Mouse (Mus musculus) kidney, adult 2 months (tissue): ENCODE results near the gene Pdgfra.

Source experiments
- CTCF ChIP-seq: fragments of 200-500 bp; conservative IDR thresholded peaks from 2 replicates; pipeline ENCODE4 v1.5.1; 2011; ENCODE audit warnings: low read depth, mild to moderate bottlenecking, control low read depth, low read length, moderate library complexity, mixed read lengths; ENCODE audit not compliant: insufficient read depth, insufficient read length
- POLR2A ChIP-seq: fragments of 200-500 bp; IDR thresholded peaks from one replicate; pipeline ENCODE4 v1.6.1; 2011; ENCODE audit warnings: low read depth, low read length, control low read depth

- TF ChIP-seq CTCF: no peak
- TF ChIP-seq POLR2A: no peak
These were observed 6.8 kb upstream of the Pdgfra start for GRCm38 (mm10) chr5:75145341-75145740.
